Comparison of ENCODE assay signal across 8 mouse cellular contexts in the genomic region with DNA sequence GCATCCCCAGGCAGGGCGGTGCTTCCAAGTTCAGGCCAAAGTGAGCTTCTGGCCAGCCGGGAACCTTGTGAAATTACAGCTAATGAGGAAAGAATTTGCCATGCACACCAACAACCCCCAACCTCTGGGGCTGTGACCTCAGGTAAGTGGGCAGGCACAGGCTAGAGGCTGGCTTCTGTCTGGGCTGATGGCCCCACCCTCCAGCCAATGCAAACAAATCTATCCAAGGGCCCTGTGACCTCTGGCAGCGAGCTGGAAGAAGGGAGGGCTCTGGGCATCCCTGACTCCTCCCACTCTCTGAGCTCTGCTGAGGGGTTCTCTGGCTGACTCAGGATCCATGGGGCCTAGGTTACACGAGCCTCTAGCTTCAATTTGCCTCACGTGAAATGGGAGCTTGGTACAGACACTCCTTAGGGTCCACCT. TPM values are rescaled to one million over a fixed set of nuclear protein-coding genes. Genes with fewer than 3 reads are reported as not detected.
DNase-seq lines count a peak whose midpoint lies in the region; ATAC-seq and TF ChIP-seq lines count a peak whose summit lies in the region.
"Had no signal": no experiment of that assay in that cellular context is flagged by ENCODE, and none has a peak within 500 bp of the region (broad histone marks: within the 10 kb centered on the region; RNA-seq: fewer than 3 reads in every experiment).

No protein-coding gene starts in this region.

- in situ Hi-C loops in Patski (cut with MboI; ENCODE audit: low pct_unique_long_range_greater_than_20kb): no loop called here

- no peak for TF ChIP-seq POLR2A in cerebellum, adult 2 months (IDR thresholded peaks at IDR 0.05; ENCODE audit: borderline replicate concordance, insufficient read depth, low read length)

- no peak overlapping the region for H3K4me2 ChIP-seq in embryonic facial prominence, embryonic 12.5 days (replicated peaks)
- no peak overlapping the region for H3K4me2 ChIP-seq in lung, embryonic 15.5 days

- 0 out of 2 replicates have a peak overlapping the region, but pooled peaks have one; percentile 41 for H3K27ac ChIP-seq in embryonic facial prominence, embryonic 12.5 days
- H3K27ac ChIP-seq in lung, embryonic 15.5 days: 0 out of 2 replicates have a peak overlapping the region, but pooled peaks have one; percentile 3
- H3K27ac ChIP-seq in cerebellum, adult 2 months (ENCODE audit: insufficient read depth, low read length): no peak overlapping the region

- CTCF ChIA-PET in Patski (lab: Charles Lee): no interaction called here

- no peaks in the 10 kb centered on the region for H3K27me3 ChIP-seq in Patski
- H3K27me3 ChIP-seq in embryonic facial prominence, embryonic 12.5 days: no peaks in the 10 kb centered on the region
- H3K27me3 ChIP-seq in lung, embryonic 15.5 days: no peaks in the 10 kb centered on the region
- H3K27me3 ChIP-seq in cerebellum, adult 2 months (ENCODE audit: control insufficient read depth, insufficient read depth, low read length): no peaks in the 10 kb centered on the region

- WGBS in embryonic facial prominence, embryonic 12.5 days: 14% methylated on average over 5 of the region's 5 CpGs
- WGBS in lung, embryonic 15.5 days: 12% methylated on average over 5 of the region's 5 CpGs
- 57% methylated on average over 5 of the region's 5 CpGs for WGBS in cerebellum, adult 2 months

- H3K9me3 ChIP-seq in embryonic facial prominence, embryonic 12.5 days: no peaks in the 10 kb centered on the region
- no peaks in the 10 kb centered on the region for H3K9me3 ChIP-seq in lung, embryonic 15.5 days
- H3K9me3 ChIP-seq: megakaryocyte, embryonic 14.5 days had no signal

- peaks cover 16% of the 10 kb centered on the region for H3K4me1 ChIP-seq in embryonic facial prominence, embryonic 12.5 days
- peaks cover 12% of the 10 kb centered on the region for H3K4me1 ChIP-seq in lung, embryonic 15.5 days
- H3K4me1 ChIP-seq in cerebellum, adult 2 months (ENCODE audit: control insufficient read depth, insufficient read depth, low read length): no peaks in the 10 kb centered on the region

- H3K4me3 ChIP-seq in embryonic facial prominence, embryonic 12.5 days: no peak overlapping the region
- no peak overlapping the region for H3K4me3 ChIP-seq in lung, embryonic 15.5 days
- no peak overlapping the region for H3K4me3 ChIP-seq in cerebellum, adult 2 months (replicated peaks; ENCODE audit: insufficient read depth, low read depth, low read length)
- H3K4me3 ChIP-seq: megakaryocyte, embryonic 14.5 days had no signal

- no peaks in the 10 kb centered on the region for H3K36me3 ChIP-seq in embryonic facial prominence, embryonic 12.5 days
- H3K36me3 ChIP-seq in lung, embryonic 15.5 days: 0 out of 2 replicates have a peak, but pooled peaks cover 3% of the 10 kb centered on the region

- no peak overlapping the region for H3K9ac ChIP-seq in embryonic facial prominence, embryonic 12.5 days
- H3K9ac ChIP-seq in lung, embryonic 15.5 days: no peak overlapping the region

- POLR2A ChIA-PET in Patski (lab: Charles Lee): no interaction called here

- no peak for TF ChIP-seq CTCF in Patski (IDR thresholded peaks at IDR 0.05)
- TF ChIP-seq CTCF in cerebellum, adult 2 months (IDR thresholded peaks at IDR 0.05; ENCODE audit: borderline replicate concordance, insufficient read depth, low read depth, low read length): no peak

- ATAC-seq in Patski: peak; percentile 55
- ATAC-seq in embryonic facial prominence, embryonic 12.5 days (ENCODE audit: insufficient number of reproducible peaks, insufficient read depth, low FRiP score, low TSS enrichment): 0 out of 2 replicates have a peak, but pooled peaks have one; percentile 71
- ATAC-seq in lung, embryonic 15.5 days (ENCODE audit: borderline replicate concordance, extremely low read depth, low FRiP score, low TSS enrichment): peak; percentile 78
- no peak for ATAC-seq in granulocyte monocyte progenitor cell, adult 5-6 weeks (replicated peaks; ENCODE audit: poor library complexity, severe bottlenecking)

- no peak for DNase-seq in Patski (ENCODE audit: low read depth, low spot score)
- peak; percentile 58 for DNase-seq in kidney, adult 9 months
- no peak for DNase-seq in gastrocnemius, adult 18-20 months (ENCODE audit: low spot score)
- no peak for DNase-seq in cerebellum, adult 2 months

RNA-seq across cellular contexts. Expression of gene Trmu, which starts 56.5 kb away (rescaled TPM):
- polyA plus RNA-seq in Patski (2021): 22.9 TPM
- 48.5 and 51.8 TPM in 2 replicates for polyA plus RNA-seq in embryonic facial prominence, embryonic 12.5 days (2016; fragmentation: Nextera tagmentation; extraction: Ambion mirVana)
- 35.4 and 40.5 TPM in 2 replicates for polyA plus RNA-seq in lung, embryonic 15.5 days (2015; fragmentation: Nextera tagmentation; extraction: Ambion mirVana)
- total RNA-seq in gastrocnemius, adult 18-20 months (2021): 1 to 10 TPM; 8.2 to 9.4 TPM
- 17.2 and 32.2 TPM in 2 replicates for total RNA-seq in granulocyte monocyte progenitor cell, adult 5-6 weeks (2014; fragmentation: Nextera tagmentation)
- total RNA-seq in granulocyte monocyte progenitor cell, adult 5-6 weeks (2017): 22.3 and 28.7 TPM in 2 replicates
- 72.9 and 73.4 TPM in 2 replicates for polyA plus RNA-seq in cerebellum, adult 2 months (2012; rRNA removed)
